Mouse (Mus musculus) liver, embryonic 14.5 days (tissue): ENCODE data around the gene Krt27. TPM values are rescaled to one million over a fixed set of nuclear protein-coding genes. Genes with fewer than 3 reads are reported as not detected.

ENCODE experiments used
- ATAC-seq: fragments of 200-750 bp; cut with Nextera tagmentation; 2 replicates; pipeline ENCODE4 v1.8.0; 2017; ENCODE audit warnings: moderate number of reproducible peaks, mild to moderate bottlenecking, moderate library complexity; ENCODE audit not compliant: insufficient read depth
- DNase-seq, 3 experiments: peaks; one replicate each; pipeline ENCODE4 v3.0.0-alpha.2; 2012 to 2013; ENCODE audit warnings: low read depth in 3 of 3, low spot score in 3 of 3
- H3K27ac ChIP-seq: fragments of 300-500 bp; sonication (generic); 2 replicates; pipeline ENCODE4 v1.5.1; 2014; ENCODE audit warnings: moderate library complexity, mild to moderate bottlenecking, control low read depth, inconsistent platforms
- H3K27me3 ChIP-seq: fragments of 300-500 bp; sonication (generic); 2 replicates; pipeline ENCODE4 v1.6.1; 2014; ENCODE audit warnings: mild to moderate bottlenecking, low read length, moderate library complexity; ENCODE audit not compliant: control insufficient read depth, insufficient read depth
- H3K36me3 ChIP-seq: fragments of 300-500 bp; sonication (generic); replicated peaks from 2 replicates; pipeline ENCODE4 v1.6.1; 2014; ENCODE audit warnings: low read depth; ENCODE audit not compliant: control insufficient read depth, insufficient read depth
- H3K4me1 ChIP-seq, 2 experiments: fragments of 200-500 bp in 1 of 2; fragments of 300-500 bp in 1 of 2; sonication (generic) in 1 of 2; replicated peaks; 2 replicates each; pipeline ENCODE4 v1.6.1; 2012 to 2014; ENCODE audit warnings: antibody characterized with exemption in 1 of 2, inconsistent platforms in 1 of 2, low read length in 1 of 2; ENCODE audit not compliant: control insufficient read depth in 2 of 2, insufficient read depth in 2 of 2
- H3K4me2 ChIP-seq: fragments of 300-500 bp; sonication (generic); 2 replicates; pipeline ENCODE4 v1.6.1; 2014; ENCODE audit warnings: low read depth, mild to moderate bottlenecking, control low read depth, moderate library complexity
- H3K4me3 ChIP-seq, 2 experiments: fragments of 200-500 bp in 1 of 2; fragments of 300-500 bp in 1 of 2; sonication (generic) in 1 of 2; 2 replicates each; pipeline ENCODE4 v1.5.1; 2012 to 2014; ENCODE audit warnings: low read depth in 2 of 2, low read length in 2 of 2, mild to moderate bottlenecking in 2 of 2, control low read depth in 1 of 2, inconsistent platforms in 1 of 2, moderate library complexity in 1 of 2; ENCODE audit not compliant: insufficient read depth in 1 of 2
- H3K9ac ChIP-seq: fragments of 300-500 bp; sonication (generic); replicated peaks from 2 replicates; pipeline ENCODE4 v1.6.1; 2014; ENCODE audit warnings: mild to moderate bottlenecking, control low read depth, moderate library complexity
- H3K9me3 ChIP-seq: fragments of 300-500 bp; sonication (generic); 2 replicates; pipeline ENCODE4 v1.6.1; 2016; ENCODE audit warnings: low read length, mixed read lengths; ENCODE audit not compliant: control insufficient read depth
- CTCF ChIP-seq: IDR thresholded peaks from 2 replicates; pipeline ENCODE4 v1.5.1; 2016; ENCODE audit warnings: antibody characterized with exemption, low read depth, control low read depth
- EP300 ChIP-seq: IDR thresholded peaks from 2 replicates; pipeline ENCODE4 v1.6.1; 2016; ENCODE audit warnings: antibody characterized with exemption, low read depth
- WGBS: fragments of 180-500 bp; shearing (Covaris S2); extraction: QIAGEN DNeasy Blood & Tissue Kit; methylation state at CpG from one replicate; pipeline ENCODE4 v1.1.7; 2014; ENCODE audit not compliant: insufficient replicate concordance; 5-methylcytosine and 5-hydroxymethylcytosine counted together
- polyA plus RNA-seq, 2 experiments: library from polyadenylated mRNA; depleted of rRNA in 1 of 2; stranded (reverse) in 1 of 2; unstranded in 1 of 2; fragments of >200 nt; fragmentation: Nextera tagmentation in 1 of 2; extraction: Ambion mirVana in 1 of 2; gene quantifications; 2 replicates each; pipeline versions ENCODE4 v1.2.1 to v1.2.3; 2012 to 2014

Krt27 gene
- polyA plus RNA-seq, 2 experiments: not detected

DNA sequence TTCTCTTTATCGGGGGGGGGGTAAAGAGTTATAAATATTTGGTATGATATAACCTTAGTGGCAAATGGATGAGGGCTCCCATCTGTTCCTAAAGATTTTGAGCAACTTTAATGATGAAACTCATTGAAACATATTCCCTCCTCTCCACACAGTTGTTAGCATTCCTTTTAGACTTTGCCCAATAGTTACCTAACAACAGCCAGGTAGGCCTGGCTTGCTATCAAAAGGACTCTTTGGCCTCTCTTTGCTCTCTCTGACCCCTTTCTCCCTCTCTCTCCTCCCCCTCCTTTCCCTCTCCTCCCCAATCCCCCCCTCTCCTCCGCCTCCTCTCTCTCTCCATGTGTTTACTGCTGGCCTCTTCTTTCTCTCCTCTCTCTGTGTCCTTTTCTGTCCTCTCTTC lies 36.3 kb downstream of the Krt27 start:
- H3K4me1 ChIP-seq: peaks cover 0 to 2% of the 10 kb centered on the region in 2 experiments; a peak in 2 of 4 replicates
- H3K36me3 ChIP-seq: no peaks in the 10 kb centered on the region
- no peak overlapping the region for H3K27ac ChIP-seq
- H3K27me3 ChIP-seq: no peaks in the 10 kb centered on the region
- H3K9ac ChIP-seq: no peak overlapping the region
- 61% methylated on average over 2 of the region's 2 CpGs for whole genome bisulfite sequencing
- no peak overlapping the region for H3K4me2 ChIP-seq
- ATAC-seq (peak; percentile 56; the same call in 1 of the 2 replicates), DNase-seq (peak in 1 of 3 experiments; percentile 13)
- no peak overlapping the region for H3K4me3 ChIP-seq
- H3K9me3 ChIP-seq: no peaks in the 10 kb centered on the region
- TF ChIP-seq CTCF (no peak), EP300 (no peak)

DNA sequence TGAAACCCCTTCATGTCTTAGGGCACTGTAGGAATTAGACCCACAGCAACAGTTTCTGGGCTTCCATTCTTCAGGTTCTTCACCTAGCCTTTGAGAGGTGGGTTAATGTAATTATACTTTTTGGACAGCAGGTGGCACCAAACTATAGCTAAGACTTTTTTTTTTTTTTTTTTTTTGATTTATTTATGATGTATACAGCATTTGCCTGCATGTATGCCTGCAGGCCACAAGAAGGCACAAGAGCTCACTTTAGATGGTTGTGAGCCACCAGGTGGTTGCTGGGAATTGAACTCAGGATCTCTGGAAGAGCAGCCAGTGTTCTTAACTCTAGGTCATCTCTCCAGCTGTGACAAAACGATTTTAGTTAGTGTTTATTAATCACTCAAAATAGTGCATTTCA lies 40.0 kb downstream of the Krt27 start:
- TF ChIP-seq EP300 (no peak), CTCF (peak; percentile 47)
- Histone ChIP-seq H3K27ac (no peak overlapping the region), H3K36me3 (no peaks in the 10 kb centered on the region), H3K4me3 (no peak overlapping the region), H3K9me3 (no peaks in the 10 kb centered on the region), H3K4me2 (no peak overlapping the region), H3K4me1 (peaks cover 0 to 2% of the 10 kb centered on the region in 2 experiments; a peak in 2 of 4 replicates), H3K9ac (no peak overlapping the region), H3K27me3 (no peaks in the 10 kb centered on the region)
- WGBS: 54% methylated on average over 1 of the region's 1 CpGs
- no peak for ATAC-seq
- DNase-seq: no peak

DNA sequence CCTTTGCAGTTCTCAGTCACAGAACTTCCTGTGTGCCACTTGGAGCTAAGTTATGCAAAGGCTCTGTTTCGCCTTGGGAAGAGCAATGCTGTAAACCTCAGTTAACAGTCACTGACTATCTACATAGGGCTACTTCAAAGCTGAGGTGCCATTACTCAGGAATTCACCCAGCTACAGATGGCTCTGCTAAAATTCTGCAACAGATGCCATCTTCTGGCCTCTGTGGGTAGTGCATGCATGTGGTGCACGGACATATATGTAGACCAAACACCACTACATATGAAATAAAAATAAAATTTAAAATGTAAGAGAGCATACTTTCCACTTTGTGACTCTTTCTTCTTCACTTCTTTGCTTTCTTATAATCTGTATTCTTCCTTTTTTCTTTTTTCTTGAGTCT lies 43.3 kb downstream of the Krt27 start:
- peak in 2 of 3 experiments; percentile 13 to 20 for DNase-seq
- no peaks in the 10 kb centered on the region for H3K9me3 ChIP-seq
- ATAC-seq: no peak
- H3K4me2 ChIP-seq: no peak overlapping the region
- H3K27ac ChIP-seq: no peak overlapping the region
- TF ChIP-seq CTCF: peak; percentile 65
- TF ChIP-seq EP300: no peak
- H3K9ac ChIP-seq: no peak overlapping the region
- no peak overlapping the region for H3K4me3 ChIP-seq
- H3K36me3 ChIP-seq: no peaks in the 10 kb centered on the region
- H3K4me1 ChIP-seq: no peaks in the 10 kb centered on the region
- H3K27me3 ChIP-seq: no peaks in the 10 kb centered on the region
- 17% methylated on average over 2 of the region's 2 CpGs for WGBS

Other genes starting within 250 kb of the Krt27 start
- 0.11 TPM in 2 replicates for gene Ccr7, start 196.0 kb downstream of the Krt27 start, polyA plus RNA-seq (2012; rRNA removed)
- 0.15 and 0.29 TPM in 2 replicates for gene Ccr7, start 196.0 kb downstream of the Krt27 start, polyA plus RNA-seq (2014; fragmentation: Nextera tagmentation; extraction: Ambion mirVana)
- 21.3 and 60.1 TPM in 2 replicates for gene Smarce1, start 120.1 kb downstream of the Krt27 start, polyA plus RNA-seq (2012; rRNA removed)
- 53.5 and 58.8 TPM in 2 replicates for gene Smarce1, start 120.1 kb downstream of the Krt27 start, polyA plus RNA-seq (2014; fragmentation: Nextera tagmentation; extraction: Ambion mirVana)
- gene Krt222, start 107.0 kb downstream of the Krt27 start, polyA plus RNA-seq (2012; rRNA removed): 0.01 and 0.04 TPM in 2 replicates
- gene Krt222, start 107.0 kb downstream of the Krt27 start, polyA plus RNA-seq (2014; fragmentation: Nextera tagmentation; extraction: Ambion mirVana): 0.13 and 0.34 TPM in 2 replicates
- gene Krt24, start 65.8 kb downstream of the Krt27 start, polyA plus RNA-seq (2012; rRNA removed): not detected in 2 replicates
- gene Krt24, start 65.8 kb downstream of the Krt27 start, polyA plus RNA-seq (2014; fragmentation: Nextera tagmentation; extraction: Ambion mirVana): not detected in 2 replicates
- not detected in 2 replicates for gene Krt25, start 28.2 kb downstream of the Krt27 start, polyA plus RNA-seq (2012; rRNA removed)
- not detected in 2 replicates for gene Krt25, start 28.2 kb downstream of the Krt27 start, polyA plus RNA-seq (2014; fragmentation: Nextera tagmentation; extraction: Ambion mirVana)
- gene Krt26, start 13.1 kb downstream of the Krt27 start, polyA plus RNA-seq (2012; rRNA removed): not detected in 2 replicates
- gene Krt26, start 13.1 kb downstream of the Krt27 start, polyA plus RNA-seq (2014; fragmentation: Nextera tagmentation; extraction: Ambion mirVana): not detected in 2 replicates
- gene Krt28, start 23.8 kb upstream of the Krt27 start, polyA plus RNA-seq (2012; rRNA removed): 0.02 TPM in 1 of 2 replicates, not detected in the other
- not detected in 2 replicates for gene Krt28, start 23.8 kb upstream of the Krt27 start, polyA plus RNA-seq (2014; fragmentation: Nextera tagmentation; extraction: Ambion mirVana)
- 1.3 and 1.6 TPM in 2 replicates for gene Krt10, start 38.3 kb upstream of the Krt27 start, polyA plus RNA-seq (2012; rRNA removed)
- gene Krt10, start 38.3 kb upstream of the Krt27 start, polyA plus RNA-seq (2014; fragmentation: Nextera tagmentation; extraction: Ambion mirVana): 3.2 and 5.1 TPM in 2 replicates
- gene Krt12, start 71.2 kb upstream of the Krt27 start, polyA plus RNA-seq (2012; rRNA removed): not detected in 2 replicates
- gene Krt12, start 71.2 kb upstream of the Krt27 start, polyA plus RNA-seq (2014; fragmentation: Nextera tagmentation; extraction: Ambion mirVana): not detected in 2 replicates
- 8.5 and 15.2 TPM in 2 replicates for gene Krt20, start 87.0 kb upstream of the Krt27 start, polyA plus RNA-seq (2012; rRNA removed)
- 20.0 and 21.6 TPM in 2 replicates for gene Krt20, start 87.0 kb upstream of the Krt27 start, polyA plus RNA-seq (2014; fragmentation: Nextera tagmentation; extraction: Ambion mirVana)
- 0.24 and 0.32 TPM in 2 replicates for gene Krt23, start 142.0 kb upstream of the Krt27 start, polyA plus RNA-seq (2012; rRNA removed)
- gene Krt23, start 142.0 kb upstream of the Krt27 start, polyA plus RNA-seq (2014; fragmentation: Nextera tagmentation; extraction: Ambion mirVana): 0.24 and 1.00 TPM in 2 replicates
- gene Krt39, start 170.2 kb upstream of the Krt27 start, polyA plus RNA-seq (2012; rRNA removed): not detected in 2 replicates
- not detected in 2 replicates for gene Krt39, start 170.2 kb upstream of the Krt27 start, polyA plus RNA-seq (2014; fragmentation: Nextera tagmentation; extraction: Ambion mirVana)
- not detected in 2 replicates for gene Krt40, start 192.1 kb upstream of the Krt27 start, polyA plus RNA-seq (2012; rRNA removed)
- not detected in 2 replicates for gene Krt40, start 192.1 kb upstream of the Krt27 start, polyA plus RNA-seq (2014; fragmentation: Nextera tagmentation; extraction: Ambion mirVana)
- not detected in 2 replicates for gene Krtap3-3, start 199.8 kb upstream of the Krt27 start, polyA plus RNA-seq (2012; rRNA removed)
- not detected in 2 replicates for gene Krtap3-3, start 199.8 kb upstream of the Krt27 start, polyA plus RNA-seq (2014; fragmentation: Nextera tagmentation; extraction: Ambion mirVana)
- gene Krtap3-2, start 205.7 kb upstream of the Krt27 start, polyA plus RNA-seq (2012; rRNA removed): not detected in 2 replicates
- not detected in 2 replicates for gene Krtap3-2, start 205.7 kb upstream of the Krt27 start, polyA plus RNA-seq (2014; fragmentation: Nextera tagmentation; extraction: Ambion mirVana)
- not detected in 2 replicates for gene Gm11939, start 208.4 kb upstream of the Krt27 start, polyA plus RNA-seq (2012; rRNA removed)
- not detected in 2 replicates for gene Gm11939, start 208.4 kb upstream of the Krt27 start, polyA plus RNA-seq (2014; fragmentation: Nextera tagmentation; extraction: Ambion mirVana)
- gene Krtap3-1, start 215.5 kb upstream of the Krt27 start, polyA plus RNA-seq (2012; rRNA removed): not detected in 2 replicates
- gene Krtap3-1, start 215.5 kb upstream of the Krt27 start, polyA plus RNA-seq (2014; fragmentation: Nextera tagmentation; extraction: Ambion mirVana): not detected in 2 replicates
- not detected in 2 replicates for gene Krtap1-5, start 229.9 kb upstream of the Krt27 start, polyA plus RNA-seq (2012; rRNA removed)
- not detected in 2 replicates for gene Krtap1-5, start 229.9 kb upstream of the Krt27 start, polyA plus RNA-seq (2014; fragmentation: Nextera tagmentation; extraction: Ambion mirVana)
- not detected in 2 replicates for gene Krtap1-4, start 232.6 kb upstream of the Krt27 start, polyA plus RNA-seq (2012; rRNA removed)
- gene Krtap1-4, start 232.6 kb upstream of the Krt27 start, polyA plus RNA-seq (2014; fragmentation: Nextera tagmentation; extraction: Ambion mirVana): not detected in 2 replicates
- not detected in 2 replicates for gene Krtap1-3, start 240.2 kb upstream of the Krt27 start, polyA plus RNA-seq (2012; rRNA removed)
- not detected in 2 replicates for gene Krtap1-3, start 240.2 kb upstream of the Krt27 start, polyA plus RNA-seq (2014; fragmentation: Nextera tagmentation; extraction: Ambion mirVana)
- not detected in 2 replicates for gene Krtap9-3, start 247.0 kb upstream of the Krt27 start, polyA plus RNA-seq (2012; rRNA removed)
- not detected in 2 replicates for gene Krtap9-3, start 247.0 kb upstream of the Krt27 start, polyA plus RNA-seq (2014; fragmentation: Nextera tagmentation; extraction: Ambion mirVana)